Mouse (Mus musculus) right cerebral cortex, postnatal 10 days (tissue): ENCODE data around the gene Syne3.

ENCODE experiments used
- DNase-seq, 2 experiments: peaks; one replicate each; pipeline ENCODE4 v3.0.0; 2021; ENCODE audit warnings: low spot score in 2 of 2

Syne3 gene

GRCm38 (mm10) chr12:104897051-104897618 is 112.5 kb downstream of the Syne3 start:
- DNase-seq = no peak

DNA sequence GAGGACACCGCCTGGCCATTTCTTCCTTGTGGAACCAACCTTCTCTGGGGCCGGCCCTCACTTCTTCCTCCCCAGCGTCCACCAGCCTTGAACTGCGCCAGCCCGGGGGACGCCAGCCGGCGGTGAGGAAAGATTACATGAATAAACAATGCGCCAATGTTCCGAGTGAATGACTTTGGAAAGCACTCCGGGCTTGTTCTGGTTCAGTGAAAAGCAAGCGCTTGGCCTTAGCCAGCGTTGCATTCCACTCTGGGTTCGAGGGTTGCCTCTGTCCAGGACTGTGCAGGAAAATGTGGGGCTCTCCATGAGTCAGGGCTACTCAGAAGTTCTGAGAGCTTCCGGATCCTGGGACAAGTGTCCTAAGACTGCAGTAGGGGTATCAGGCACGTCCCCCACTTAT is 113.0 kb downstream of the Syne3 start:
- peak; percentile 44 to 48 for DNase-seq

DNA sequence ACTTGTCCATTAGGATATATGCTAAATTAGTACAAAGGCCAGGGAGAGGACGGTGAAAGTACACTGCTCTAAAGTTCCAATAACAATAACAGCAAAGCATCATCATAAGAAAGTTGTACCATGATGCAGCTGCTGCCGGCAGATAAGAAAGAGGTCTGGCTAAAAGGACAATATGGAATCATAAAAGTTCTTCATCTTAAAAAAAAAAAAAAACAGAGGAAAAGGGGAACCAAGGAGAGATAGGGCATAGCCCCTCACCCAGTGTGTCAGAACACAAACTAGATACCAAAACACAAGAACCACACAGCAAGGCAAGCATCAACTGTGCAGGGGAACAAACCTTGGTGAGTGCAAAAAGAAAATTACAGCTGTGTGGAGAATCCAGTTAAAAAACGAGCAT is 117.4 kb downstream of the Syne3 start:
- no peak for DNase-seq

DNA sequence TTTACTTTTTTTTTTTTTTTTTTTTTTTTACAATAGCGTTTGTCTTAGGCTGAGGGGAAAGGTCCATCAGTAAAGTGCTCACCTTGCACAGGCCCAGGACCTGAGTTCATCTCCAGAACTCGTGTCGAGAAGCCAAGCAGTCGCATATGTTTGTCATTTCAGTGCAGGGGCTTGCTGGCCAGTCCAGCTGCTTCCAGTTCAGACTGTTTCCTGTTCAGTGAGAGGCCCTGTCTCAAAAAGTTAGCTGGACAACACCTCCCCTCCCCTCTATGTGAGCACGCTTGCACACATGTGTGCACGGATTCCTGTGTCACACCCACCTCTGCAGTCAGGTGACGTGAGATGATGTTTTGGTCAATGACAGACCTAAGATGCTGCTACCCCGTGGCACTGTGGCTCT is 119.5 kb downstream of the Syne3 start:
- no peak for DNase-seq

DNA sequence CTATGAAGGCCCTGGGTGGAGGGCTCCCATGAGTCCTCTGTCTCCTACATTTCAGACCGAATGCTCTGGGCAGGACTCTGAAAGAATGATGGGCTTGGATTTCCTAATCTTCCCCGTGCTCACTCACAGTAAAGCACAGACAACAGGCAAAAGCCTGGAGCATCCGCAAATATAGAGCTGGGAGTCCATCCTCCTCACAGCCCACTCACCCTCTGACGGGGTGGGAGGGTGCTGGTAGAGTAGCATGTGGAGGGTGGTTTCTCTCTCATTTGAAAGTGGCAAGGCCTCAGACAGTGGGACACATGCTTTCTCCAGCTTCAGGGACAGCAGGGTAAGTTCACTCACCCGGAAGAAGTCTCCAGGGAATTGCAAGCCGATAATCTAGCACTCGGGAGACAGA is 123.5 kb downstream of the Syne3 start:
- no peak for DNase-seq

- DNase-seq = no peak
These were observed 127.1 kb downstream of the Syne3 start for GRCm38 (mm10) chr12:104882533-104882932.

DNA sequence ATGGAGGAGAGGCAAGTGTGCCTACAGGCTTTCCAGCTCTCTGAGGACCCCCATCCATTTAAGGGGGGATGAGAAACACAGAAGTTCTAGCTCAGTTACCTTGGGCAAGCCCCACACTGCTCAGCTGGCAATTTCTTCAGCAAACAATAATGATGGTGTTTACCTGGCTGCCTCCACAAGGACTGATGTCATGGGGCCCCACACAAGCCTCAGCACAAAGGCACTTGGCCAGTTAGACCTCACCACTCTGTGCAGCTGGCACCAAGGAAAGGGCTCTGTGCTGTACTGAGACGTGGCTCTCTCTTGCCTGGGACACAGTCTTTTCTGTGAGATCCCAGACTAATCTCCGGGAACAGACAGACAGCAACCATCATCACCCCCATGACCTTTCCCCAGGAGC is 127.5 kb downstream of the Syne3 start:
- DNase-seq = no peak

- DNase-seq = no peak
These were observed 128.0 kb downstream of the Syne3 start for GRCm38 (mm10) chr12:104881518-104882060.

DNA sequence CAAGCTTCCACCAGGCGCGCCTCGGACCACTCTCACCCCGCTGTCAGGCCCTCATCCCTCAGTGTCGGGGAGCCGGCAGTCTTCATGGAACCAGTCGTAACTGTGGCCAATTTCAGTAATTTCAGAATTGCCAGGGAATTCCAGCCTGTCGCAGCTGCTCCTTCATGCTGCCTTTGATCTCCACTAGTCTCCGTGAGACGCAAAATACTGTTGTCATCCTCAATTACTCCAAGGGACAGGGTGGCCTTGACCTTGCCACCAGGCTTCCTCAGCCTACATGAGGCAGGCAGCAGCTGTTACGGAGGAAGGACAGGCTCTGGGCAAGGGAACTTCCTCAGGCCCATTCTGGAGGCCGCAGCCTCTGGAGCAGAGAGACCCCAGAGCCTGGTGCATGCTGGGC is 129.2 kb downstream of the Syne3 start:
- DNase-seq = no peak
